Mouse (Mus musculus) midbrain, embryonic 14.5 days (tissue): ENCODE data around the gene Lrrc25. TPM values are rescaled to one million over a fixed set of nuclear protein-coding genes. Genes with fewer than 3 reads are reported as not detected.

Experiments used
- ATAC-seq: fragments of 200-750 bp; cut with Nextera tagmentation; 2 replicates; pipeline ENCODE4 v1.8.0; 2017; ENCODE audit warnings: moderate number of reproducible peaks, moderate library complexity; ENCODE audit not compliant: low FRiP score, low TSS enrichment
- DNase-seq: peaks from one replicate; pipeline ENCODE4 v3.0.0-alpha.2; 2015
- H3K27ac ChIP-seq: fragments of 300-500 bp; sonication (generic); replicated peaks from 2 replicates; pipeline ENCODE4 v1.5.1; 2014; ENCODE audit warnings: mild to moderate bottlenecking, low read depth, low read length, moderate library complexity
- H3K27me3 ChIP-seq: fragments of 300-500 bp; sonication (generic); 2 replicates; pipeline ENCODE4 v1.6.1; 2014; ENCODE audit warnings: low read length, control low read depth, mixed read lengths; ENCODE audit not compliant: control insufficient read depth, insufficient read depth
- H3K36me3 ChIP-seq: fragments of 300-500 bp; sonication (generic); 2 replicates; pipeline ENCODE4 v1.6.1; 2014; ENCODE audit warnings: low read length, control low read depth; ENCODE audit not compliant: control insufficient read depth, insufficient read depth
- H3K4me1 ChIP-seq: fragments of 300-500 bp; sonication (generic); 2 replicates; pipeline ENCODE4 v1.6.1; 2014; ENCODE audit warnings: mild to moderate bottlenecking, antibody characterized with exemption, low read length, control low read depth; ENCODE audit not compliant: control insufficient read depth, insufficient read depth
- H3K4me2 ChIP-seq: fragments of 300-500 bp; sonication (generic); 2 replicates; pipeline ENCODE4 v1.6.1; 2014; ENCODE audit warnings: mild to moderate bottlenecking, low read length, moderate library complexity
- H3K4me3 ChIP-seq: fragments of 300-500 bp; sonication (generic); replicated peaks from 2 replicates; pipeline ENCODE4 v1.5.1; 2014; ENCODE audit warnings: low read depth, low read length
- H3K9ac ChIP-seq: fragments of 300-500 bp; sonication (generic); replicated peaks from 2 replicates; pipeline ENCODE4 v1.6.1; 2014; ENCODE audit warnings: mild to moderate bottlenecking, low read length, moderate library complexity
- H3K9me3 ChIP-seq: fragments of 300-500 bp; sonication (generic); 2 replicates; pipeline ENCODE4 v1.6.1; 2016; ENCODE audit warnings: low read length, control low read depth, mixed read lengths; ENCODE audit not compliant: control insufficient read depth
- WGBS: fragments of 180-500 bp; shearing (Covaris S2); extraction: QIAGEN DNeasy Blood & Tissue Kit; methylation state at CpG from one replicate; pipeline ENCODE4 v1.1.7; 2014; 5-methylcytosine and 5-hydroxymethylcytosine counted together
- polyA plus RNA-seq: library from polyadenylated mRNA; unstranded; fragments of >200 nt; fragmentation: Nextera tagmentation; extraction: Ambion mirVana; gene quantifications from 2 replicates; pipeline ENCODE4 v1.2.1, GENCODE M21; 2014

Lrrc25 gene
- polyA plus RNA-seq, 1 experiment from 2014 or later: 1.1 TPM

GRCm38 (mm10) chr8:70631436-70631835, 15.5 kb downstream of the Lrrc25 start:
- ATAC-seq (no peak), DNase-seq (peak; percentile 20)
- Histone ChIP-seq H3K9ac (no peak overlapping the region), H3K4me1 (peaks cover 17% of the 10 kb centered on the region), H3K27me3 (0 out of 2 replicates have a peak, but pooled peaks cover 6% of the 10 kb centered on the region), H3K9me3 (no peaks in the 10 kb centered on the region), H3K4me2 (no peak overlapping the region), H3K27ac (no peak overlapping the region), H3K36me3 (no peaks in the 10 kb centered on the region), H3K4me3 (no peak overlapping the region)
- WGBS: 16% methylated on average over 24 of the region's 24 CpGs

- H3K4me2 ChIP-seq: no peak within 1 kb of the TSS
- 0 out of 2 replicates have a peak, but pooled peaks cover 6% of the 10 kb centered on the region for H3K27me3 ChIP-seq
- DNase-seq (no peak), ATAC-seq (no peak)
- no peaks in the 10 kb centered on the region for H3K9me3 ChIP-seq
- no peak within 1 kb of the TSS for H3K9ac ChIP-seq
- 74% methylated on average over 6 of the region's 6 CpGs for WGBS
- peaks cover 17% of the 10 kb centered on the region for H3K4me1 ChIP-seq
- H3K27ac ChIP-seq: no peak within 1 kb of the TSS
- H3K36me3 ChIP-seq: no peaks in the 10 kb centered on the region
- H3K4me3 ChIP-seq: no peak within 1 kb of the TSS
These were observed 16.5 kb downstream of the Lrrc25 start, which contains the start of gene Gdf15 for GRCm38 (mm10) chr8:70632346-70632892. Gdf15 (minus strand) TSS chr8:70632456.

- WGBS: 64% methylated on average over 6 of the region's 6 CpGs
- no peak for ATAC-seq
These were observed 18.1 kb downstream of the Lrrc25 start for GRCm38 (mm10) chr8:70634066-70634465.

GRCm38 (mm10) chr8:70635527-70635926, 19.6 kb downstream of the Lrrc25 start:
- no peak overlapping the region for H3K9ac ChIP-seq
- no peak overlapping the region for H3K4me2 ChIP-seq
- no peak overlapping the region for H3K27ac ChIP-seq
- H3K4me1 ChIP-seq: peaks cover 4% of the 10 kb centered on the region; the same call in 1 of the 2 replicates
- 69% methylated on average over 6 of the region's 6 CpGs for WGBS
- no peak overlapping the region for H3K4me3 ChIP-seq
- DNase-seq: no peak
- no peaks in the 10 kb centered on the region for H3K36me3 ChIP-seq
- no peaks in the 10 kb centered on the region for H3K9me3 ChIP-seq
- ATAC-seq: no peak
- H3K27me3 ChIP-seq: 0 out of 2 replicates have a peak, but pooled peaks cover 6% of the 10 kb centered on the region

More at GRCm38 (mm10) chr8:70634066-70634465, 18.1 kb downstream of the Lrrc25 start:
- no peak for DNase-seq
- Histone ChIP-seq H3K36me3 (no peaks in the 10 kb centered on the region), H3K9ac (no peak overlapping the region), H3K4me1 (peaks cover 15% of the 10 kb centered on the region), H3K9me3 (no peaks in the 10 kb centered on the region), H3K4me2 (no peak overlapping the region), H3K4me3 (no peak overlapping the region), H3K27ac (no peak overlapping the region), H3K27me3 (0 out of 2 replicates have a peak, but pooled peaks cover 6% of the 10 kb centered on the region)

GRCm38 (mm10) chr8:70636838-70637237, 20.9 kb downstream of the Lrrc25 start:
- no peaks in the 10 kb centered on the region for H3K36me3 ChIP-seq
- H3K4me1 ChIP-seq: no peaks in the 10 kb centered on the region
- WGBS: 62% methylated on average over 8 of the region's 8 CpGs
- no peak overlapping the region for H3K4me2 ChIP-seq
- H3K9me3 ChIP-seq: no peaks in the 10 kb centered on the region
- H3K9ac ChIP-seq: no peak overlapping the region
- H3K27me3 ChIP-seq: no peaks in the 10 kb centered on the region
- DNase-seq: no peak
- no peak for ATAC-seq
- H3K27ac ChIP-seq: no peak overlapping the region
- H3K4me3 ChIP-seq: no peak overlapping the region

- Histone ChIP-seq H3K36me3 (no peaks in the 10 kb centered on the region), H3K9me3 (no peaks in the 10 kb centered on the region), H3K4me1 (no peaks in the 10 kb centered on the region), H3K9ac (no peak overlapping the region), H3K27ac (no peak overlapping the region), H3K4me2 (no peak overlapping the region), H3K4me3 (no peak overlapping the region), H3K27me3 (no peaks in the 10 kb centered on the region)
- no peak for DNase-seq
- ATAC-seq: no peak
- WGBS: 79% methylated on average over 9 of the region's 9 CpGs
These were observed 22.8 kb downstream of the Lrrc25 start for GRCm38 (mm10) chr8:70638752-70639151.

- 68% methylated on average over 3 of the region's 3 CpGs for WGBS
These were observed 27.1 kb downstream of the Lrrc25 start for GRCm38 (mm10) chr8:70643019-70643418.

GRCm38 (mm10) chr8:70644065-70644464, 28.1 kb downstream of the Lrrc25 start:
- Histone ChIP-seq H3K36me3 (no peaks in the 10 kb centered on the region), H3K27me3 (no peaks in the 10 kb centered on the region), H3K9me3 (no peaks in the 10 kb centered on the region), H3K27ac (no peak overlapping the region), H3K4me1 (0 out of 2 replicates have a peak, but pooled peaks cover 4% of the 10 kb centered on the region), H3K4me3 (no peak overlapping the region), H3K9ac (no peak overlapping the region), H3K4me2 (no peak overlapping the region)
- ATAC-seq (no peak), DNase-seq (no peak)
- WGBS: 77% methylated on average over 2 of the region's 2 CpGs

More at GRCm38 (mm10) chr8:70643019-70643418, 27.1 kb downstream of the Lrrc25 start:
- no peak overlapping the region for H3K27ac ChIP-seq
- H3K9me3 ChIP-seq: no peaks in the 10 kb centered on the region
- H3K9ac ChIP-seq: no peak overlapping the region
- DNase-seq (no peak), ATAC-seq (no peak)
- no peaks in the 10 kb centered on the region for H3K27me3 ChIP-seq
- H3K4me1 ChIP-seq: no peaks in the 10 kb centered on the region
- H3K4me3 ChIP-seq: no peak overlapping the region
- H3K36me3 ChIP-seq: no peaks in the 10 kb centered on the region
- no peak overlapping the region for H3K4me2 ChIP-seq
